Mouse (Mus musculus) cerebral cortex, adult 2 months (tissue): ENCODE measurements around the gene Plekhj1.

ENCODE experiments used
- WGBS: fragments of 180-500 bp; shearing (Covaris S2); methylation state at CpG from one replicate; pipeline ENCODE4 v1.1.7; 2018; 5-methylcytosine and 5-hydroxymethylcytosine counted together

Plekhj1 gene

DNA sequence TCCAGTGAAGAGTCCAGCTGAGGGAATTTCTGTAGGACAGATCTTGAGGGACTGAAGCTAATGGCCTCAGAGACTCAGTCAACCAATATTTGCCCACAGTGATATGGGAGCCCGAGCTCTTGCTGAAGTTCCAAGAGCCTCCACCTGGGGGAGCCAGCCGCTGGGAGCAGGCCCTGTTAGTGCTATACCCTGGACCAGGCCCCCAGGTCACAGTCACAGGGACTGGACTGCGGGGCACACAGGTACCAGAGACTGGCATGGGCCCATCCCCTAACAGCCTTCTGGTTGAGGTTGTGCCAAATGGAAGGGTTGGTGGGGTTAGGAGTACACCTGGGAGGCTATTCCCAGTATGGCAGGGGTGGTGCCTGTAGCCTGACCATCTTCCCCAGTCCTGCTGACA lies 7.5 kb upstream of the Plekhj1 start:
- 17% methylated on average over 3 of the region's 3 CpGs for WGBS

GRCm38 (mm10) chr10:80805322-80805721 lies 6.9 kb upstream of the Plekhj1 start:
- WGBS = 81% methylated on average over 5 of the region's 5 CpGs

- 73% methylated on average over 6 of the region's 6 CpGs for WGBS
These were observed 6.5 kb upstream of the Plekhj1 start, which contains the start of gene Amh for GRCm38 (mm10) chr10:80804916-80805315. Amh (plus strand) TSS chr10:80805243.

GRCm38 (mm10) chr10:80804340-80804739 lies 5.9 kb upstream of the Plekhj1 start:
- WGBS = 100% methylated on average over 2 of the region's 2 CpGs

- WGBS = 84% methylated on average over 3 of the region's 3 CpGs
These were observed 4.6 kb upstream of the Plekhj1 start for GRCm38 (mm10) chr10:80802996-80803395.

DNA sequence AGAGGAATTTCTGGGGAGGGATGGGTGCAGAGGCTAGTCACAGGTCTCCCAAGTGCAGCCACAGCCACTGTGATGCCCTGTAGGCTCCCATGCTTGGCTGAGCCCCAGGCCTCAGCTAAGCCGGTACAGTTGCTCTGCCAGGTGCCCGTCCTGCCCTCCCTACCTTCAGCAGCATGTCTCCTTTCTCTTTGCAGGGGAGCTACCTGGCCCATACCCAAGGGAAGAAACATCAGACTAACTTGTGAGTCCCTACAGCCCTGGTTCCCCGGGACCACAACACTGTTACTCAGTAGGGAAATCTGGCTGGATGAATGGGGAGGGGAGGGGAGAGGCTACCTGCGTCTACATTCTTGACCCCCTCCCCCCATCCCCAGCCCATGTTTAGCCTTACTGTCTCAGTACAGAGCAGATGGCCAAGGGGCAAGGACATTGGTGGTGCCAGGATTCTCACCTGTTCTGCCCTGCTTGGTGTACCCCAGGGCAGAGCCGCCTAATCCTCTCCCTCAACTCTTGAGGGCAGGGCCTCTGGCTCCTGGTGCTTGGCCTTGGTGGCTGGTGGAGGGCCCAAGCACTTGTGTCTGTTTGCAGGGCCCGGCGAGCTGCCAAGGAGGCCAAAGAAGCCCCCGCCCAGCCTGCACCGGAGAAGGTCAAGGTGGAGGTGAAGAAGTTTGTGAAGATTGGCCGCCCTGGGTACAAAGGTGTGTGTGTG lies 3.9 kb upstream of the Plekhj1 start:
- WGBS = 86% methylated on average over 10 of the region's 10 CpGs

DNA sequence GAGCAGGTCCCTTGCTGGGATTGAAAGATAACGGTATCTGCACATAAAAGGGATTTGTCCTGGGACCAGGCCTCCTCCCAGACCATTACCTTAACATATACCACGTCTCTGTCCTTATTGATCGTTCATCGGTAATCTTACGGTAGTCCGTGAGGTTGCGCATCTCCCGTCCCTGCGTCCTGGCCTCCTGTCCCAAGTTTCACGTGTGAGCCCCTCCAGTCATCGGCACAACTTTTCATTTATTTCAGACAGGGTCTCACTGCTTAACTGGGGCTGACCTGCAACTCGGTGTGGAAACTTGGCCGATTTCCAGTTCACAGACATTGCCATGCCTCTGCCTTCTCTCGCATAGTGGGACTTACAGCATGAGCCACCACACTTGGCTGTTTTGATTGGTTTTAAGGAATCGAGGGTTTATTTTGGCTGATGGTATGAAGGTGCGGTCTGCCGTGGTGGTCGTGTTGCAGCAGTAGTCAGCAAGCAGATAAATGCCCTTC lies 692 bp upstream of the Plekhj1 start:
- 2% methylated on average over 18 of the region's 18 CpGs for WGBS

DNA sequence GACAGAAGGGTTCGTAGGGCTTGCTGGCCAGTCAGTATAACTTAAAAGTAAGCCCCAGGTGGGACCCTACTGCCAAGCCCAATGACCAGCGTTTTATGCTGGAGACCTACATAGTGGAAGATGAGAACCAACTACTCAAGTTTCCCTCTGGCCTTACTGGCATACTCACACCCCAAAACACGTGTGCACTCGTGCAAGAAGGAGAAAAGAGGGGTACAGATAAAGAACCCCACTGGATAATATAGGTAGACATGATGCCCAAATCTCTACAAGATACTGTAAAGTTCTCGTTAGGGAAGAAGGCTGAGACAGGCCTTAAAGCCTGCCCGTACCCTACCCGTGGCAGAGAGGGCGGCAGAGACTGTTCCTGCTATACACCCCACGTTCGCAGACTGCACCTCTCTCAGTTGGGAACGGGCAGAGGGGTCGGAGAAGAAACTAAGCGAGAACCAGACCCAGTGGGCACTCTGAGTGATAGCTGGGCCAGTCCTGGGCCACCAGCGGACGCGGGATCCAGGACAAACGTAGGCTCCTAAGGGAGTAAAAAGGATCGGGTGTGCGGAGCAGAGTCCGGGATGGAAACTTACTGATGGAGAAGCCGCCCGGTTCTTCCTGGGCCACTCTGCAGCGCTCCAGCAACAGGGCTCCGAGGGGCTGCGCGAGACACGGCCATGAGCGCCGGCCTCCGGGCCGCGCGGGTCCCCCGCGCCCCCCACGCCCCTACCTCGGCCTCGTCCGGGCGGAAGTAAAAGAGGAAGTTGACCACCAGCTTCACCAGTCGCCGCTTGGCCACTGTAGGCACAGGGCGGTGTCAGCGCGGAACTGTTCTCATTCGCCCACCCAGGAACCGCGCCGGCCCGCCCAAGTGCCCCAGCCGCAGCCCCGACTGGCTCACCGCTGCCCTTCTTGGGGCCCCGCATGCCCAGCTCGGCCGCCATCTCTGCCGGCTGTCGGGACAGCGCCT lies 958 bp downstream of the Plekhj1 start:
- 3% methylated on average over 59 of the region's 59 CpGs for WGBS

DNA sequence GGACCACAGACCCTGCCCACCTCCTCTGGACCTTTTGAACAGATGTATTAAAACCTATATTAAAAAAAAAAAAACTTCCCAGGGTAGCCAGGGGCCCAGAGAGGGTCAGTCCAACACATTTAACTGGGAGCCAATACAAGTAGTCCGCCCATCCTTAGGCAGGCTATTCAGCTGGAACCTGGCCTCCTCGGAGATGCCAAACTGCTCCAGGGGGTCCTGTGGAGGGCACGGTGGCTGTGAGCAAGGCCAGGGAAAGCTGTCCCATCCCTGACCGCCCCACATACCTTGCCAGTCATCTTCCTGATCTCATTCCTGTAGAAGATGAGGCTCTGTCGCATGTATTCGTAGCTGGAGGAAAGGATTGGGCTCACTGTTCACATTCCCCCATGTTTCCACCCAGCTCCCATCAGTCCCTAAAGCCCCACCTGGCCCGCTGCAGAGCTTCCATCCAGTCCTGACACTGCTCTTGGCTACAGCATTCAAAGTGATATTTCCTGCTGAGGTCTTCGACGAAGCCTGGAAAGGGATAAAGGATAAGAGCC lies 2.0 kb downstream of the Plekhj1 start:
- 71% methylated on average over 9 of the region's 9 CpGs for WGBS

- 53% methylated on average over 8 of the region's 8 CpGs for WGBS
These were observed 3.7 kb downstream of the Plekhj1 start for GRCm38 (mm10) chr10:80794750-80795149.

- WGBS = 82% methylated on average over 4 of the region's 4 CpGs
These were observed 4.6 kb downstream of the Plekhj1 start for GRCm38 (mm10) chr10:80793803-80794202.

GRCm38 (mm10) chr10:80793033-80793784 lies 5.2 kb downstream of the Plekhj1 start:
- 80% methylated on average over 13 of the region's 13 CpGs for whole genome bisulfite sequencing

DNA sequence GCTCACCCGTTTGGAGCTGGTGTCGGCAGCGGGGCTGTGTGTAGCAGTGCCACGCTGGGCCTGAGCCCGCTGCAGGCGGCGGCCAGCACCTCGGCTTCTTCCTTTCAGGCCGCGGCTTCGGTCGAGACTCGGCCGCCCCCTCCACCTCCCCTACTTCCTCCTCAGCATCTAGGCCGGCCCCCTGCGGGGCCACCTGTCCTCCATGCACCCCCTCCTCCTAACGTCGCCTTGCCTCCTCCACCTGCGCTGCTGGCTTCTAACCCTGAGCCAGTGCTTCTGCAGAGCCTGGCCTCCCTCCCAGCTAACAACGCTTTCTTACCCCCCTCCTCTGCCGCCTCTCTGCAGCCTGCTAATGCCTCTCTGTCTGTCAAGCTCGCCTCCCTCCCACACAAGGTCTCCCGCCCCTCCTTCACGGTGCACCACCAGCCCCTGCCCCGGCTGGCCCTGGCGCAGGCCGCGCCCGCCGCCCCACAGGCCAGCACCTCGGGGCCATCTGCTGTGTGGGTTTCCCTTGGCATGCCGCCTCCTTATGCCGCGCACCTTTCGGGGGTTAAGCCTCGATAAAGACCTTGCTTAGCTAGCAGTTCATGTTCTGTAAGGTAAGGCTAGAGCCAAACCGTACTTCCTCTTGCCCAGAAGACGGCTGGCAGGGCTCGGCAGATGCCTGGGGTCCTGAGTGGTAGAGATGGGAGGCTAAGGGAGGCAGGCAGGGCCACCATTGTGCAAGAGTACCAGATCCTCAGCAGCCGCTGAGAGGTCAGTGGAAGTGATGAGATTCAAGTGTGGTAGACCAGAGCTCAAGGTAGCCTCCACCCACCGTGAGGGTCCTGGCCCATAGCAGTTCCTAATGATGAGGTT lies 6.0 kb downstream of the Plekhj1 start:
- 40% methylated on average over 41 of the region's 41 CpGs for WGBS

GRCm38 (mm10) chr10:80791476-80792174 lies 6.8 kb downstream of the Plekhj1 start:
- 64% methylated on average over 33 of the region's 33 CpGs for WGBS

DNA sequence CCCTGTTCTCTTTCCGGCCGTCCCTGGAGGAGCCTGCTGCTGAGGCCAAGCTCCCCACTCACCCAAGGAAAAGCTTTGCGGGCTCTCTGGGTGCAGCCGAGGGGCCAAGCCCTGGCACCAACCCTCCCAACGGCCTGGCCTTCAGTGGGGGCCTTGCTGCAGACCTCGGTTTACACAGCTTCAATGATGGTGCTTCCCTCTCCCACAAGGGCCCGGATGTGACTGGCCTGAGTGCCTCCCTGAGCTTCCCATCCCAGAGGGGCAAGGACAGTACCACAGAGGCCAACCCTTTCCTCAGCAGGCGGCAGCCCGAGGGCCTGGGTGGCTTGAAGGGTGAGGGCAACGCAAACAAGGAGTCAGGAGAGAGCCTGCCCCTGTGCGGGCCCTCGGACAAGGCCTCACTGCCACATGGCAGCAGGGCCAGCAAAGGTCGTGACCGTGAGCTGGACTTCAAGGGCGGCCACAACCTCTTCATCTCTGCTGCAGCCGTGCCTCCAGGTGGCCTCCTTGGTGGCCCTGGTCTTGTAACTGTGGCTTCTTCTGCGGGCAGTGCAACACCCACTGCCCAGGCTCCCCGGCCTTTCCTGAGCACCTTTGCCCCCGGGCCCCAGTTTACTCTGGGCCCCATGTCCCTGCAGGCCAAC lies 7.5 kb downstream of the Plekhj1 start:
- WGBS = 90% methylated on average over 19 of the region's 19 CpGs

- 86% methylated on average over 2 of the region's 2 CpGs for WGBS
These were observed 10.9 kb downstream of the Plekhj1 start for GRCm38 (mm10) chr10:80787517-80787916.

GRCm38 (mm10) chr10:80785963-80786362 lies 12.5 kb downstream of the Plekhj1 start:
- 89% methylated on average over 11 of the region's 11 CpGs for WGBS

DNA sequence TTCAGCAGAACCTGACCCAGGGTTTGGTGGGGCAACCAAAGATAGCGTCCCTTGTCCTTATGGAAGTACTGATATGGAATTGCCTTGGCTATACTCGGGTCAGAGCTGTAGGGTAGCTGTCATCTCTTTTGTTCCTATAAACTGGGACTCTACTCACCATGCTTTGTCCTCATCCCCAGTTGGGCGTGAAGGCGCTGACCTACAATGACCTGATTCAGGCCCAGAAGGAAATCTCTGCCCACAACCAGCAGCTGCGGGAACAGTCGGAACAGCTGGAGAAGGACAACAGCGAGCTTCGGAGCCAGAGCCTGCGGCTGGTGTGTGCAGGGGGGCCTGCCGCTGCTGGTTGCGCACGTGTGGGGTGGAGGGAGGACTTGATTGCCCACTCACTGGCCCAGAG lies 13.6 kb downstream of the Plekhj1 start:
- 71% methylated on average over 12 of the region's 12 CpGs for WGBS

DNA sequence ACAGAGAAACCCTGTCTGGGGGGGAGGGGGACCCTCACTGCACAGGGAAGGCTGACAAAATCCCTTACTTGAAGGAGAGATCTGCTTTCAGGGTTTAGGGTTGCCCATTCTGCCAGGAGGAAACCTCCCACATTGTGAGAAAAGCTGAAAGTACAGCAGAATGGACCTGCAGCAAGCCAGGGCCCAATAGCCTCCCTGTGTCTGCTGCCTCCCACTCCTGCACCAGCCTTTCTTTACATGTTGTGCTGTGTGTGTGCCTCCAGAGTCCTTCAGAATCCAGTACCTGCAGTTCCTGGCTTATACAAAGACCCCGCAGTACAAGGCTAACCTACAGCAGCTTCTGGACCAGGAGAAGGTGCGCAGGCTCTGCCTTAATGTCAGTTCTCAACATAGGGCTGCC lies 14.1 kb downstream of the Plekhj1 start:
- 88% methylated on average over 2 of the region's 2 CpGs for WGBS
